Mouse (Mus musculus): ENCODE data around the gene Slc6a11. TPM values are rescaled to one million over a fixed set of nuclear protein-coding genes. Genes with fewer than 3 reads are reported as not detected.

Slc6a11 gene
- total and polyA plus RNA-seq, 2 experiments, result not detected

DNA sequence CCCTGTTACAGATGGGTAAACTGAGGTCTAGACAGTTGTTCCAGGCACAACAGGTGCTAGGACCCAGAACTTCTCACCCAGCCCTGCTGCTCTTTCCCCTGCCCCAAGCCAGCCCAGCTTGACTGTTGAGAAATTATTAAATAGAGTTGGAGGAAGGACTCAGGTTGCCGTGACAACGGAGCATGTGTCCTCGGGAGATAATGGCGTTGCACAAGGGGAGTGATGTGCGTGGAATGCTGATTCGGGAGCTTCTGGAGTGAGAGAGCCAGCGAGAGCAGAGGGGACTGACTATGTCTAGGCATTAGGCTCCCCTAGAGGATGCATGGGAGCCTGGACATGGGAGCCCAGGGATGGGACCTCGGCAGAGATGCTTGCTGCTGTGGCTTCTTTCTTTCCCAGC is 159.1 kb downstream of the Slc6a11 start:
- H3K4me1 ChIP-seq (ENCODE audit: control insufficient read depth, insufficient read depth, low read length), result no peaks in the 10 kb centered on the region
- 38% methylated on average over 8 of the region's 8 CpGs for WGBS
- no peak overlapping the region for H3K4me3 ChIP-seq (ENCODE audit: insufficient read depth, low read depth, low read length)
- H3K9ac ChIP-seq (ENCODE audit: low read depth, low read length), result no peak overlapping the region
- H3K27me3 ChIP-seq (ENCODE audit: control insufficient read depth, insufficient read depth, low read length), result no peaks in the 10 kb centered on the region
- no peaks in the 10 kb centered on the region for H3K36me3 ChIP-seq (ENCODE audit: control insufficient read depth, insufficient read depth, low read length)
- DNase-seq (ENCODE audit: extremely low read depth, low read depth, low spot score), result no peak
- no peaks in the 10 kb centered on the region for H3K79me2 ChIP-seq (ENCODE audit: control insufficient read depth, insufficient read depth, low read length)
- TF ChIP-seq CTCF (IDR thresholded peaks at IDR 0.05; ENCODE audit: low read depth, low read length), result no peak
- TF ChIP-seq POLR2A (IDR thresholded peaks at IDR 0.05; ENCODE audit: extremely low read depth, insufficient read depth, low read length), result no peak
- H3K27ac ChIP-seq (replicated peaks; ENCODE audit: insufficient read depth, low read depth, low read length), result no peak overlapping the region

DNA sequence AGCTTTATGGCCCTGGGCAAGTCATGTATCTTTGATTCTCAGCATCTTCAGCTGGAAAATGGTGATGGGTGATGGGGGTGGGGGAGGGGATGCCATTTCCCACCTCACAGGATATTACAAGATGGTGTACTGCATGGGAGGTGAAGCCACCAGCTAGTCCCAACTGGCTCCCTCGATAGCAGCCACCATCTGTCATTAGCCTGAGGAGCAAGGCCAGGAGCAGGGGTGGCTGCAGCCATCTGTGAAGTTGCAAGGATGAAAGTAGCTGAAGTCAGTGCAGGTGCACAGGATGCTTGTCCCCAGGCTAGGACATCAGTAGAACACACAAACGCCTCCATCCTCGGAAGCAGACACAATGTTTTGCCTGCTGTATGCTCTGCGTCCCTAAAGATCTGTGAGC is 159.9 kb downstream of the Slc6a11 start:
- Histone ChIP-seq H3K27ac (replicated peaks; ENCODE audit: insufficient read depth, low read depth, low read length) (no peak overlapping the region), H3K27me3 (ENCODE audit: control insufficient read depth, insufficient read depth, low read length) (no peaks in the 10 kb centered on the region), H3K4me3 (ENCODE audit: insufficient read depth, low read depth, low read length) (no peak overlapping the region), H3K9ac (ENCODE audit: low read depth, low read length) (no peak overlapping the region), H3K36me3 (ENCODE audit: control insufficient read depth, insufficient read depth, low read length) (no peaks in the 10 kb centered on the region), H3K79me2 (ENCODE audit: control insufficient read depth, insufficient read depth, low read length) (no peaks in the 10 kb centered on the region), H3K4me1 (ENCODE audit: control insufficient read depth, insufficient read depth, low read length) (no peaks in the 10 kb centered on the region)
- no peak for TF ChIP-seq POLR2A (IDR thresholded peaks at IDR 0.05; ENCODE audit: extremely low read depth, insufficient read depth, low read length)
- TF ChIP-seq CTCF (IDR thresholded peaks at IDR 0.05; ENCODE audit: low read depth, low read length), result no peak
- 76% methylated on average over 4 of the region's 4 CpGs for WGBS
- no peak for DNase-seq (ENCODE audit: extremely low read depth, low read depth, low spot score)

DNA sequence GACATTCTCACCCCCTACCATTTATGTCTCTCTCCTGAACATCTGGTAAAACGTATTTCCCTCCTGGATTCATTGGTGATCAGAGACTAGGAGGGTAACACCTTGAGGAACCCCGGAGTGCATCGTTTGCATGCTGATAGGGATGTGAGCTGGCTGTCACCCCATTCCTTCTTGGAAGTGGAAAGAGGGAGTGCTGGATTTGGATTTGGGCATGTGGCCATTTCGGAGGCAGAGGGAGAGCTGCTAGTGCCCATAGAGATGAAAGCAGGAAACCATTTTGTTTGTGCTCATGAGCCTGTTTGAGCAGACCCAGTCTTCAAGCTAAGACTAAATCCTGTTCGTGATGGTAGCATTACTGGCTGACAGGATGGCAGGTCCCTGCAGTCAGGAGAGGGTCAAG is 160.4 kb downstream of the Slc6a11 start:
- H3K4me3 ChIP-seq (ENCODE audit: insufficient read depth, low read depth, low read length), result no peak overlapping the region
- WGBS, result 54% methylated on average over 5 of the region's 5 CpGs
- no peak overlapping the region for H3K27ac ChIP-seq (replicated peaks; ENCODE audit: insufficient read depth, low read depth, low read length)
- H3K4me1 ChIP-seq (ENCODE audit: control insufficient read depth, insufficient read depth, low read length), result no peaks in the 10 kb centered on the region
- H3K27me3 ChIP-seq (ENCODE audit: control insufficient read depth, insufficient read depth, low read length), result no peaks in the 10 kb centered on the region
- H3K79me2 ChIP-seq (ENCODE audit: control insufficient read depth, insufficient read depth, low read length), result no peaks in the 10 kb centered on the region
- no peak overlapping the region for H3K9ac ChIP-seq (ENCODE audit: low read depth, low read length)
- TF ChIP-seq CTCF (IDR thresholded peaks at IDR 0.05; ENCODE audit: low read depth, low read length), result no peak
- no peak for TF ChIP-seq POLR2A (IDR thresholded peaks at IDR 0.05; ENCODE audit: extremely low read depth, insufficient read depth, low read length)
- H3K36me3 ChIP-seq (ENCODE audit: control insufficient read depth, insufficient read depth, low read length), result no peaks in the 10 kb centered on the region
- DNase-seq (ENCODE audit: extremely low read depth, low read depth, low spot score), result no peak

DNA sequence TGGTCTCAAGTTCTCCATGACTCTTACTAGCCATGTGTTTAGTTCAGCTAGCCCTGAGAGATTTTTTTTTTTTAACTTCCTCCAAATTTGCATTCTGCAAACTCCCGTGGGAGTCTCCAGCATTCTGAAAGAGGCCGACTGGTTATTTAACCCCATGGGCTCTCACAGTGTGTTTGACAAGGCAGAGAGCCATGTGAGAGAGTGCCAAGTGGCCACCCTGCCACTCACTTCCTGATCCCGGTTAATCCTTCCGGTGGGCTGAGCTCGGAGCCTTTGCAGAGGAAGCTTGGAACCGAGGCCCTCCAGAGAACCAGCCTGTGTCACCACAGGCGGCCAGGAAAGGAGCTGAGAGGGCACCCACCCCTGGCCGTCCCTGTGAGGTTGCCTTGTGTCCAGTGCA is 162.5 kb downstream of the Slc6a11 start:
- Histone ChIP-seq H3K4me3 (ENCODE audit: insufficient read depth, low read depth, low read length) (no peak overlapping the region), H3K9ac (ENCODE audit: low read depth, low read length) (no peak overlapping the region), H3K27ac (replicated peaks; ENCODE audit: insufficient read depth, low read depth, low read length) (no peak overlapping the region), H3K79me2 (ENCODE audit: control insufficient read depth, insufficient read depth, low read length) (no peaks in the 10 kb centered on the region), H3K36me3 (ENCODE audit: control insufficient read depth, insufficient read depth, low read length) (no peaks in the 10 kb centered on the region), H3K27me3 (ENCODE audit: control insufficient read depth, insufficient read depth, low read length) (no peaks in the 10 kb centered on the region), H3K4me1 (ENCODE audit: control insufficient read depth, insufficient read depth, low read length) (no peaks in the 10 kb centered on the region)
- TF ChIP-seq POLR2A (IDR thresholded peaks at IDR 0.05; ENCODE audit: extremely low read depth, insufficient read depth, low read length) (no peak), CTCF (IDR thresholded peaks at IDR 0.05; ENCODE audit: low read depth, low read length) (no peak)
- no peak for DNase-seq (ENCODE audit: extremely low read depth, low read depth, low spot score)
- WGBS, result 19% methylated on average over 8 of the region's 8 CpGs

DNA sequence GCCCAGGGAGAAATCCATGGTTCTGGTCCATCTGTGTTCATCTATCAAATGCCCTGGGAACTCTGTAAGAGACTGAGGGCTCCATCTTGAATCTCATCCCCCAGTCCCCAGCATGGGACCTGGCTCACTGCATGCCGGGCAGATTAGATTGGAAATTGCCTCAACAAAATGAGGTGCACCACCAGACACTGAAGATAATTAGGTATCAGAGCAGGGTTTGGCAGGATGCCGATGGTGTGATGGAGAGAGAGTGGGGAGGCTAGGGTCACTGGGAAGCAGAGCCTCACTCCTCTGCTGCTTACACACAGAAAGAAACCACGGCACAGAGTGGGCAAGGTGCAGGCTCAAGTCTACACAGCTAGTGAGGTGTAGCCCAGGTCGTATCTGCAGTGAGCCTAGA is 164.0 kb downstream of the Slc6a11 start:
- no peak overlapping the region for H3K9ac ChIP-seq (ENCODE audit: low read depth, low read length)
- TF ChIP-seq CTCF (IDR thresholded peaks at IDR 0.05; ENCODE audit: low read depth, low read length) (no peak), POLR2A (IDR thresholded peaks at IDR 0.05; ENCODE audit: extremely low read depth, insufficient read depth, low read length) (no peak)
- WGBS, result 83% methylated on average over 4 of the region's 4 CpGs
- no peak overlapping the region for H3K27ac ChIP-seq (replicated peaks; ENCODE audit: insufficient read depth, low read depth, low read length)
- no peaks in the 10 kb centered on the region for H3K79me2 ChIP-seq (ENCODE audit: control insufficient read depth, insufficient read depth, low read length)
- H3K36me3 ChIP-seq (ENCODE audit: control insufficient read depth, insufficient read depth, low read length), result no peaks in the 10 kb centered on the region
- no peaks in the 10 kb centered on the region for H3K4me1 ChIP-seq (ENCODE audit: control insufficient read depth, insufficient read depth, low read length)
- no peak overlapping the region for H3K4me3 ChIP-seq (ENCODE audit: insufficient read depth, low read depth, low read length)
- H3K27me3 ChIP-seq (ENCODE audit: control insufficient read depth, insufficient read depth, low read length), result no peaks in the 10 kb centered on the region
- DNase-seq (ENCODE audit: extremely low read depth, low read depth, low spot score), result no peak

DNA sequence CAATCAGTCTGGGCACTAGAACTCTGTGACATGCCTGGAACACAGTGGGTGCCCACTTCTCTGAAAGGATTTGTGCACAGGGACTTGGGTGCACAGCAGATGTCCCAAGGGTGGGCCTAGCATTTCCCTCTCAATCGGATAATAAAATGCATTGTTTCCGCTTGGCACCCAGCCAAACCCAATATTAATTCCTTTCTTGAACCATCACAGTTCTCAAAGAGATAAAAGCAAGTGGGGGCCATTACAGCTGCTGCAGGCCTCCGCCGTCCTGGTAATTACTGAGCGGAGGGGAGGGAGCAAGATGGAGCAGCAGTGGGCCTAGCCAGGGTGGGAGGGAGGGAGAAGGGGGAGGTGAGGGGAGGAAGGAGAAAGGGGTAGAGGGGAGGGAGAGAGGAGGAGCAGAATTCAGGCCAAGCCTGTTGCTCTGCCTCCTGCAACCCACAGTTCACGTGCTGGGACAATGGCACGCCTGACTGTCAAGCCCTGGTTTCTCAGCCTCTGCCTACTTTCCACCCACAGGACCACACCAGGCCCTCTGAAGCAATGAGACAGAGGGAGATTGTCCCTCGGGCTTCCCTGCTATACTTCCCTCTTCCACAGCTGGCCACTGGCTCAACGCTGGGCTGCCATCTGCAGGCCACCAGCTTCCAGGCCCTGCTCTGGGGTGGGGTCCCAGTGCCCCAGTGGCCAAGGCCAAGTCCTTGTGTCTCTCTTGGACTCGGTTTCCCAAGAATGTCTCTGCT is 166.4 kb downstream of the Slc6a11 start:
- H3K4me1 ChIP-seq (ENCODE audit: control insufficient read depth, insufficient read depth, low read length), result no peaks in the 10 kb centered on the region
- H3K4me3 ChIP-seq (ENCODE audit: insufficient read depth, low read depth, low read length), result no peak overlapping the region
- H3K36me3 ChIP-seq (ENCODE audit: control insufficient read depth, insufficient read depth, low read length), result no peaks in the 10 kb centered on the region
- no peaks in the 10 kb centered on the region for H3K27me3 ChIP-seq (ENCODE audit: control insufficient read depth, insufficient read depth, low read length)
- DNase-seq (ENCODE audit: extremely low read depth, low read depth, low spot score), result no peak
- no peaks in the 10 kb centered on the region for H3K79me2 ChIP-seq (ENCODE audit: control insufficient read depth, insufficient read depth, low read length)
- H3K9ac ChIP-seq (ENCODE audit: low read depth, low read length), result no peak overlapping the region
- TF ChIP-seq CTCF (IDR thresholded peaks at IDR 0.05; ENCODE audit: low read depth, low read length), result 0 out of 2 replicates have a peak, but pooled peaks have one; percentile 3
- TF ChIP-seq POLR2A (IDR thresholded peaks at IDR 0.05; ENCODE audit: extremely low read depth, insufficient read depth, low read length), result no peak
- WGBS, result 67% methylated on average over 10 of the region's 10 CpGs
- no peak overlapping the region for H3K27ac ChIP-seq (replicated peaks; ENCODE audit: insufficient read depth, low read depth, low read length)

Other genes starting within 250 kb of the Slc6a11 start
- gene Atp2b2, start 88.6 kb upstream of the Slc6a11 start, total RNA-seq (2014; rRNA removed), result 1.1 and 2.5 TPM in 2 replicates
- gene Atp2b2, start 88.6 kb upstream of the Slc6a11 start, polyA plus RNA-seq (2012; rRNA removed), result 1.0 and 1.7 TPM in 2 replicates
- 0.13 TPM in 1 of 2 replicates, not detected in the other for gene Slc6a1, start 151.4 kb downstream of the Slc6a11 start, total RNA-seq (2014; rRNA removed)
- 0.06 and 0.07 TPM in 2 replicates for gene Slc6a1, start 151.4 kb downstream of the Slc6a11 start, polyA plus RNA-seq (2012; rRNA removed)